Mouse (Mus musculus) retina, postnatal 1 day (tissue): Measurements from ENCODE around the gene Olfr220.
A peak's percentile ranks its signal among the peaks of the same experiment; 100 is the strongest.

ENCODE experiments used
- DNase-seq: peaks from one replicate; pipeline ENCODE4 v3.0.0-alpha.2; 2012

Gene Olfr220

GRCm38 (mm10) chr1:174441782-174442181 is at the start of gene Olfr220:
TSS of gene Olfr220 (plus strand) at chr1:174442082.
- DNase-seq = no peak

GRCm38 (mm10) chr1:174422959-174423358 is 18.9 kb upstream of the Olfr220 start:
- no peak for DNase-seq

GRCm38 (mm10) chr1:174423764-174424163 is 18.1 kb upstream of the Olfr220 start, which contains the start of gene Olfr414:
TSS of gene Olfr414 (plus strand) at chr1:174424064.
- no peak for DNase-seq

GRCm38 (mm10) chr1:174426180-174426986 is 15.5 kb upstream of the Olfr220 start:
- DNase-seq = no peak

- no peak for DNase-seq
Observed at GRCm38 (mm10) chr1:174427402-174427801, 14.5 kb upstream of the Olfr220 start.

- DNase-seq = no peak
Observed at GRCm38 (mm10) chr1:174428407-174428806, 13.5 kb upstream of the Olfr220 start.

GRCm38 (mm10) chr1:174434121-174434520 is 7.8 kb upstream of the Olfr220 start:
- DNase-seq = no peak

GRCm38 (mm10) chr1:174455100-174455499 is 13.2 kb downstream of the Olfr220 start:
- no peak for DNase-seq

- no peak for DNase-seq
Observed at GRCm38 (mm10) chr1:174465385-174465784, 23.5 kb downstream of the Olfr220 start.

- peak; percentile 46 for DNase-seq
Observed at GRCm38 (mm10) chr1:174466240-174466639, 24.4 kb downstream of the Olfr220 start.

GRCm38 (mm10) chr1:174469736-174470135 is 27.9 kb downstream of the Olfr220 start:
- DNase-seq = peak; percentile 81

GRCm38 (mm10) chr1:174482567-174482966 is 40.7 kb downstream of the Olfr220 start:
- DNase-seq = no peak

GRCm38 (mm10) chr1:174500064-174500463 is 58.2 kb downstream of the Olfr220 start:
- no peak for DNase-seq
